Mouse (Mus musculus) brain, embryonic 14.5 days (tissue): ENCODE measurements around the gene St8sia4.

Experiments used
- CTCF ChIP-seq: fragments of 200-500 bp; IDR thresholded peaks from 2 replicates; pipeline ENCODE4 v1.5.1; 2012; ENCODE audit warnings: inconsistent platforms, mild to moderate bottlenecking, moderate library complexity, borderline replicate concordance; ENCODE audit not compliant: insufficient read depth, insufficient read length; ENCODE audit errors: extremely low read depth
- POLR2A ChIP-seq: fragments of 200-500 bp; IDR thresholded peaks from 2 replicates; pipeline ENCODE4 v1.6.1; 2012; ENCODE audit warnings: mild to moderate bottlenecking, inconsistent platforms, borderline replicate concordance; ENCODE audit not compliant: poor library complexity, insufficient read depth, insufficient read length, severe bottlenecking; ENCODE audit errors: extremely low read depth

- TF ChIP-seq CTCF = no peak
- TF ChIP-seq POLR2A = no peak
Observed at GRCm38 (mm10) chr1:95572619-95573540, 94.5 kb downstream of the St8sia4 start.
